Mouse (Mus musculus) lung, postnatal 4 days (tissue): ENCODE measurements around the gene Vav1.
A peak's percentile ranks its signal among the peaks of the same experiment; 100 is the strongest.

ENCODE experiments used
- DNase-seq, 2 experiments: peaks; one replicate each; pipeline ENCODE4 v3.0.0; 2021

Vav1 gene

DNA sequence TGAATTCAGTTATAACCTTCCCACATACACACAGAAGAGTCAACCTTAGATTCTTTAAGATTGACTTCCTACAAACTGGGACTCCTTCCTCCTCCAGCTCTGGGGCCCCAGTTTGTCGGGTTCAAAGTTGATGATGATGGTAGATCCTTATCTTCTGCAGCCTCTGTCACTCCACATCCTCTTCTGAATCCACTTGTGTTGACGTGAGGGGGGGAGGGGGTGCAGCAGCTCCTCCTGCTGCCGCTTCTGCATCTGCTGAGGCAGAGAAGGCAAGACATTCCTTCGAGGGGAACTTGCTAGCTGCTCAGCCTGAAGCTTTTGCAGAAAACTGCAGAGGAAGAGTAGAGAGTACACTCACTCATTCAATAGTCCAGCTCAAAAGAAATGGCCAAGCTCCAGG lies 62.7 kb downstream of the Vav1 start:
- no peak for DNase-seq

DNA sequence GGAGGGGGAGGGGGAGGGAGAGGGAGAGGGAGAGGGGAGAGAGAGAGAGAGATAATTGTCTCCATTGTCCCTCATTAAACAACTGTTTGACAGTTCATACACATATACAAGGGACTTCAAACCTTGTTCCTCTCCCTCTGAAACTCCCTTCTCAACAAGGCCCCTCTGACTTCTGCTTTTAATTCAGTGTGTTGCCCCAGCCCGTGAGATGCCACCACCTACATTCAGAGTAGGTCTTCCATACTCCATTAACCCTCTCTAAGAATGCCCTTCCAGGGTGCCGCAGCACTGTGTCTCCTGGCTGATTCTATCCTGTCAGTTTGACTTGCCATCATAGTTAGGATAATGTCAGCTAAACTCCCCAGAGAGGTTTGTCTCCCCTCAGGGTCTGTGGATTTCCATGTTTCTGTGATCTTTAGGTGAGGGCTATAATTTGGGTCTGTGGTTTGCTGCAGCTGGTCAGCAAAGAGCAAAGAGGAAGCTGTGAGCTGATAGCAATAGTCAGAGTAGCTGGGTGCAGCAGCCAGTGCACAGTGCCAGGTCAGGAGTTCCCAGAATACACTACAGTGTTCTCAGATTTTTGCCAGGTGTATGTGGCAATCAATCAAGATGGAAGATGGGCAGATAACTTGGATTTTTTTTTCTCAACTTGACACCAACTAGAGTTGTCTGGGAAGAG lies 65.3 kb downstream of the Vav1 start:
- DNase-seq = no peak

DNA sequence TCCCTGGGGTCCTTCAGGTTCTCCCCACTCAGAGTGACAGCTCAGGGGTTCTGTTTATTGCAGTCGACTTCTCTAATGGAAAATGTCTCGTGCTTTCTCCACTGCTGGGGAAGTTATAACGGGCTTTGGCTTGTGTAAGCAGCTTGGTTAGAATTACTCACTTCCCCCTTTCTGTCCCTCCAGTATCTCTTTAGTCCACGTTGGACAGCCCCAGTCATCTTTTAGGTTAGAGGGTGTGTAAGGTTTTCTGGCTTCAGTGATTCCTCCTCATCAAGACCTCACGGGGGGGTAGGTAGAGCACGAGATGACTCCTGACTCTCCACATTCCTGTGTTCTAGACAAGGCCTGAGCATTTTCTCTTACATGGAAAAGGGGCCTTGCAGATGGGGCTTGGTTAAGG lies 68.1 kb downstream of the Vav1 start:
- DNase-seq = no peak

GRCm38 (mm10) chr17:57347781-57348180 lies 68.9 kb downstream of the Vav1 start:
- DNase-seq = no peak

- no peak for DNase-seq
Observed at GRCm38 (mm10) chr17:57349067-57349466, 70.2 kb downstream of the Vav1 start.

GRCm38 (mm10) chr17:57350212-57350611 lies 71.3 kb downstream of the Vav1 start:
- DNase-seq = no peak

DNA sequence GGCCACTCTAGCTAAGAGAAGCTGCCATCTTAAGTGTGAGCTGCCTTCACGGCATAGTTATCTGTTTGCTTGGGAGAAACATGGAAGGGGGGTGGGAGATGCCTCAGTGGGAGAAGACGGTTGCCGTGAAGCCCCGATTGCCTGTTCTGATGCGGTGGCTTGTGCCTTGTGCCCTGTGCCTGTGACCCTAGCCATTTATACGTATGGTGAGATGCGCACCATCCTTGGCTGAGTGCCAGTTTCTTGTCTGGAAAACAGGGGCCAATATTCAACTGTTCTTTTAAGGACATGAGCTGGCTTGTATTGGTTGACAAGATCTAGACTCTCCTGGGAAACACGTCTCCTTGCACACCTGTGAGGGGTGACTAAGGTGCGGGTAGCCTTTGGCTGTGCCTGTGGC lies 72.2 kb downstream of the Vav1 start:
- no peak for DNase-seq

- DNase-seq = peak in 1 of 2 experiments; percentile 40
Observed at GRCm38 (mm10) chr17:57358441-57358840, 79.5 kb downstream of the Vav1 start, which contains the start of gene Adgre1. Gene Adgre1, plus strand, starts transcription at chr17:57358691.

GRCm38 (mm10) chr17:57359485-57360241 lies 80.8 kb downstream of the Vav1 start:
- DNase-seq = no peak
